Mouse (Mus musculus): ENCODE measurements at regions not wholly inside any gene's neighbourhood (a gene's known extent, or its start where the extent isn't known, plus 50 kb on each side); places are given as distances from the start of the nearest gene placed in this dataset.
A peak's percentile ranks its signal among the peaks of the same experiment; 100 is the strongest.

GRCm38 (mm10) chr3:42129821-42130560 is 387.6 kb downstream of the D3Ertd751e start:
- DNase-seq (ENCODE audit: low spot score in 2 of 2) = no peak

GRCm38 (mm10) chr3:42132322-42132721 is 389.9 kb downstream of the D3Ertd751e start:
- no peak for DNase-seq (ENCODE audit: low spot score in 2 of 2)

DNA sequence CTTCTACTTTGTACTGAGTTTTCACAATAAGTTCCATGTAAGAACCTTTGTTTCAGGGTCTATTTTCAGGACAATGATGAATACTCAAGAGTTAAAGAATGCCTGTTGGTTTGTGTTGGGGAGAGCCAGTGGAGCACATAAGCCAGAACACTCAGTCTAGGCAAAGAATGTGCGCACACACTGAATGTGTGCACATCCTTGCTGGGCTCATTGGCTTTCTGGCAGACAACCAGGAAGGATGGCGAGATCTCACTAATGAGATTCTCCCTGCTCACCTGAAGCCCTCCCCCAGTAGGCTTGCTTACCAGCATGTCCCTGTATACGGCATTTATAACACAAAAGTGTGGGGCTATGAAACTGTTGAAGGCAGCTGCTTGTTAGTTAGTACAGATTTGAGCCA is 411.0 kb downstream of the D3Ertd751e start:
- no peak for DNase-seq (ENCODE audit: low spot score in 2 of 2)

DNA sequence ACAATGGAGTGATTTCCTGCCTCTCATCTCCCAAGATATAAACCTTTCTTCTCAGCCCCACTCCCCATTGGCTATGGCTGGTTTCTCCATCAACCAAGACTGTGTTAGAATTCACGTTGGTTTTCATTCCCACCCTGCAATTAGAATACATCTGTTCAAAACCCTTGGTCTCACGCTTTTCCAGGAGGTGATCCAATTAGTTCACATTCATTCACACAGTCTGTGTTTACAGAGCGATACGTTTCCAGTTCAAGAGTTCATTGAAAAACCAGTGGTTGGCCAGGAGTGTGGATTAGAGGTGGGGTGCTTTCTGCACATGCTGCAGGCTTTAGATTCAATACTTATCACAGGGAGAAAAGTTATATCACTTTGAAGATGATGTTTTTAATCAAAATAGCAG is 412.5 kb downstream of the D3Ertd751e start:
- no peak for DNase-seq (ENCODE audit: low spot score in 2 of 2)

DNA sequence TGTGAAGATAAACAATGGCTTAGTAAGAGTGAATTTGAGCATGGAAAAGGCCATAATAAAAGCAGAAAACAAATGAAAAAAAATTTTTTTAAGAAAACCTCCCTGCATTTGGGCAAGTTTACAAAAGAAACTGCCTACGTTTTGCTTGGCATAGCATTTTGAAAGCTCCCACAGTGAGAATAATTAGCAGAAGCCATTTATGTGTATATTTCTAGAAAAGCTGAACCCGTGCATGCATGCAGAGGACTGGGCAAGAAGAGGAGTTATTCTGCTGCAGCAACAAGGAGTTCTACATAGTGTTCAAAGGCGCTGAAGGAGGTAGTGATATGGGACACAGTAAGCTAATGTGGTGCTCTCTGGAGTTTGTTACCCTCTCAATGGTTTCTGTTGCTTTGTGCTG is 421.3 kb downstream of the D3Ertd751e start:
- DNase-seq (ENCODE audit: low spot score in 2 of 2) = no peak

DNA sequence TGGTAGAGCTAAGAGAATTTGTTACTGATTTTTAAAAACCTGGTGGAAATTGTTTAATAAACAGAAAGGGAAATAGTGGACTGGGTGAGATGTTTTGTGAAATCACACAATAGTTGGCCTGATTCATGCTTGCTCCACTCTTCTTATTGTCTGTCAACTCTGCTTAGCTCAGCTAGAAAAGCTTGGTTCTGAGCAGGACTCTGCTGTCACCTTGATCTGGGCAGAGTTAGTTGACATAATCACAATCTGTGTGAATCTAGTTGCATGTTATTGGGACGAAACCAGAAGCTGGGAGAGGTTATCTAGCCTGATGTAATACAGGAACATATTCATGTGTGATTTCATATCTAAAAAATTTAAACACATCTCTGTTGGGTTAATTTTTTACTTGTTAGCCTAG is 456.8 kb downstream of the D3Ertd751e start:
- DNase-seq (ENCODE audit: low spot score in 2 of 2) = no peak

DNA sequence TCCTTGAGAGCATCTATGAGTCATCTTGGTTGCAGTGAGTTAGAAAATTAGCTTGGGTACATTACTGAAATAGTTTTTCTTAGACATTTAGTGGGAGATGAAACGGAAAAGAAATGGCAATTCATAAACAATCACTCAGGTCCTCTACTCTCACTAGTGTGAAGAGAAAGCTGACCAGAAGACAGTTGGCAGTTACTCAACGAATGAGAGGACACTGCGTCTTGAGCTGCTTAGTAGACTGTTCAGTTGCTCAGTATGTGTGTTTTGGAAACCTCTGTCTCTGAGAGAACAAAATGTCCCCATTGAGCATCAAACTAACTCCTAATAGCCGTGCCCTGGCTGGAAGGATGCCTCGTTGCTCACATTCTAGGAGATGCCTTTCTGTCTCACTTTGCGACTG is 459.0 kb downstream of the D3Ertd751e start:
- DNase-seq (ENCODE audit: low spot score in 2 of 2) = no peak

- DNase-seq (ENCODE audit: low spot score in 2 of 2) = no peak
Observed at GRCm38 (mm10) chr3:42205640-42206039, 463.2 kb downstream of the D3Ertd751e start.

- no peak for DNase-seq (ENCODE audit: low spot score in 2 of 2)
Observed at GRCm38 (mm10) chr3:42211420-42211819, 469.0 kb downstream of the D3Ertd751e start.

DNA sequence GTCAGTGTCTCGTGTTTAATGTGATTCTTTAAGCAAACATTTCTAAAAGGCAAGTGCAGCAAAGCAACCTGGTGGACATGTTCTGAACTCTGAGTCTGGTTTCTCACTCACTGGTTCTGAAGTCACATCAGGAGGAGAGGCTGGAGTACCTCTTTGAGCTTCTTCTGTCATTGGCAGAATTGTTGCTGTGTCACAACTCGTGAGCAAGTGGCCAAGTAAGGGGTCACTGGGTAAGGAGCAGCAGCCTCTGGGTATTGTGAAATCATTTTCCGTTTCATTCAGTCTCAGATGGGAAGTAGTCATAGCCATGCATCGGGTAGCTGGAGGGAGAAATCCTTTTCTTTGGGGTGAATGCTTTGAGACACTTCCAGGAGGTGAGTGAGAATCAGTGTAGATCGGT is 470.0 kb downstream of the D3Ertd751e start:
- no peak for DNase-seq (ENCODE audit: low spot score in 2 of 2)

DNA sequence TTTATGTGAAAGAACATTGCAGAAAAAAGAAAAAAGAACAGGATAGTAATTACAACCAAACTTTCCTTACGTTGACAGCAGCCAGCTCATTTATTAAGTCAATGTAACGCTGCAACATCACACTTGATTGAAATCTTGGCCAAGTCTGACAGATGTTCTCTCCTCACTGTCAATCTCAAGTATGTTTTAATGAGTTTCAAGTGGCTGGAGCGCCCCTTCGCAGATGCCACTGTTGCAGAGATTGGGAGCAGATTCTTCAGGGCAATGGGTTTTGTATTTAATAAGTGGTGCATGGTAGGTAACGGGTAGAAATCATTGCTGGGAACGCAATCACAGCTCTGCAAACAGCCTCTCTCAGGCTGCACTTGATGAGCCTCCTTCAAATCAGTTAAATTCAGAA is 470.8 kb downstream of the D3Ertd751e start:
- DNase-seq (ENCODE audit: low spot score in 2 of 2) = no peak

- DNase-seq (ENCODE audit: low spot score in 2 of 2) = no peak
Observed at GRCm38 (mm10) chr3:42214624-42215276, 472.3 kb downstream of the D3Ertd751e start.

DNA sequence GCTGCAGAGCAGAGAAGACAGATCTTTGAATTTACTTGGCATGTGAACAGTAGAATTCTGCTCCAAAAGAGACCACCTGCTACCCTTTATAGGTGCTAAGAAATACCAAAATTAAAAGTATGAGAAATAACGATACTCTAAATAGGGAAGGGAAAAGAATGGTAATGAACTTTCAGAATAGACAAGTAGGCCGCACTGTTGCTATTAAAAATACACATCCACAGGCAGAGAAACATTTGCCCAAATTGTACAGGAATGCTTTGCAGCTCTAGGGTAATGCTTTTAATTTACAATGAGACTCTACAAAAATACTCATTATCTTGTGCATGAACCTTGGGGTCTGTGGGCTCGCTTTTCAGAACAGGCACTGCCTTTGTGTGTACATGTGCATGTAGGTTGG is 476.3 kb downstream of the D3Ertd751e start:
- DNase-seq (ENCODE audit: low spot score in 2 of 2) = no peak

DNA sequence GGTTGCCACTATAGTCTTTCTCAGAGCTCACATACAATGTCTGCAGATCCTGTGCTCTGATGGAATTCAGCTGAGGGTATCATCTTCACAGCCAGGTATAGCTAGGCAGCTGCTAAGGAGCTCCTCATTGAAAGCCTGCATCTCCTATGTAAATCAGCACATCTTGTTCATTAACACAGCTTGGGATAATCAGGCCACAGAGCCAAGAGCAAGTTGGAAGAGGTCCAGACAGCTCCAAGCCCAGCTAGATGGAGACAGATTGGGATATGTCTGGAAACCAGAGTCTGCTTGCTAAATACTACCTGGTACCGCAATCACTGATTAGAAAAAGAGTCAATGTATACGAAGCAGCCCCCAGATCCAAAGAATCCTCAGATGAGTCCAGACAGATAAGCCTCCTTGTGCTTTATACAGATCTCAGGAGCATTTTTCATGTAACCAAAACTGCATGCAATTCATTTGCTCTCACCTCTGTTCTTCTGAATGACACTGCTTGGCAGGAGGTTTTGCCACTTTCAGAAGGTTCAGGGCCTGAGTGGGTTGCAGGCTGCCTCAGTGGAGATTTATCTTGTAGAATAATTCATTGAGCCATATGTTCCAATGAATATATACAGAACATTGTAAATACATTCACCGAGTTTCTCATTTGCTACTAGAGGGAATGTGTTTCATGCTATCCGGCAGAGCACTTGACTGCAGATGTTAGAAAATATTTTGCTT is 485.4 kb downstream of the D3Ertd751e start:
- peak in 1 of 2 experiments; percentile 23 for DNase-seq (ENCODE audit: low spot score in 2 of 2)

- no peak for DNase-seq (ENCODE audit: low spot score in 2 of 2)
Observed at GRCm38 (mm10) chr3:42228399-42228755, 486.0 kb downstream of the D3Ertd751e start.

DNA sequence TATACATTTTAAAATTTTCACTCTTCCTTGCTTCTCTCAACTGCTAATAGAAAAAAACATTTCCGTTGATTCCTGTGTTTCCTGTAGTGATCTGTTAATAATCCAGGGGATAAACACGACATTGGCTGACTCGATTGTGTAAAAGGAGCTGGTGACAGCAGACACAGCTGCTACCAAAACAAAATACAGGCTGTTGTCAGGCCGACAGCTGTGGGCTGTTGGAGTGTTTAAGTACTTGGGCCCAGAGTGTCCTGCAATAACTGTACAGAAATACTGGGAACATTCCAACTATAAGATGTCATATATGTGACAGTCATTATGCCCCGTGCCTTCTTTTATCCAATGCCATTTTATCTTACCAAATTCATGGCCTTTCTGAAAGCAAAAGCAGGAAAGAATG is 489.9 kb downstream of the D3Ertd751e start:
- no peak for DNase-seq (ENCODE audit: low spot score in 2 of 2)

- DNase-seq (ENCODE audit: low spot score in 2 of 2) = no peak
Observed at GRCm38 (mm10) chr3:42233756-42234155, 491.3 kb downstream of the D3Ertd751e start.

DNA sequence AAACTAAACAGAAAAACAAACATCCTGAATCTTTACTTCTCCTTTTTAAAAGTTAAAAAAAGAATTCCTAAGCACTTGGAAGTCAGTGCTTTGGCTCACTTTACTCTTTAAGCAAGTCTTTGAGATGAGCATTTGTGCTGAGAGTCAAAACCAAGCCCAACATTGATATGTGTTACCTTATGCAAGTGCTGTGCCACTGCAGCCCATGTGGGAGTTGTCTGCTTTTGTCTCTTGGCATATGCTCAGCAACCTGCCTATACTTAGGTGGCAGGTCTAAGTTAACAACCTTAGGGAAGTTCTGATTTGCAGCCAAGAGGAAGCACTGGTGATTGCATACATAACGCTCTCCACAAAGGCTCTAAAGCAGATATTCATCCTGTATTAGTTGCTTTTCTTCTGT is 493.1 kb downstream of the D3Ertd751e start:
- DNase-seq (ENCODE audit: low spot score in 2 of 2) = no peak
